Mouse (Mus musculus): ENCODE data around the gene Alkbh4. TPM values are rescaled to one million over a fixed set of nuclear protein-coding genes. Genes with fewer than 3 reads are reported as not detected.

The Alkbh4 gene
- total and polyA plus RNA-seq, 3 experiments = 5.3 to 6.4 (median 6.2) TPM

- Histone ChIP-seq H3K9ac (ENCODE audit: low read depth, low read length) (no peak overlapping the region), H3K4me3 (no peak overlapping the region), H3K36me3 (ENCODE audit: control insufficient read depth, insufficient read depth, low read length) (no peaks in the 10 kb centered on the region), H3K27me3 (ENCODE audit: control insufficient read depth, insufficient read depth, low read length) (no peaks in the 10 kb centered on the region), H3K4me1 (ENCODE audit: control insufficient read depth, insufficient read depth, low read length) (peaks cover 5% of the 10 kb centered on the region), H3K79me2 (replicated peaks; ENCODE audit: control insufficient read depth, insufficient read depth, low read length) (no peaks in the 10 kb centered on the region), H3K27ac (no peak overlapping the region)
- no peak for DNase-seq
- 30% methylated on average over 17 of the region's 17 CpGs for WGBS
- TF ChIP-seq CTCF (IDR thresholded peaks at IDR 0.05) (no peak), EP300 (IDR thresholded peaks at IDR 0.05; ENCODE audit: insufficient read depth, low read depth, low read length) (no peak), POLR2A (IDR thresholded peaks at IDR 0.05; ENCODE audit: insufficient read depth, low read depth, low read length) (no peak)
- intact Hi-C loops (cut with DNase I) = loop anchor here (2.0 kb wide), 1 partner anchor 35 kb away; the partner anchor contains the start of genes Alkbh4 and Lrwd1
Measured at GRCm38 (mm10) chr5:136171363-136172341, 35.7 kb downstream of the Alkbh4 start.

- 68% methylated on average over 9 of the region's 9 CpGs for WGBS
- Histone ChIP-seq H3K79me2 (replicated peaks; ENCODE audit: control insufficient read depth, insufficient read depth, low read length) (no peaks in the 10 kb centered on the region), H3K9ac (ENCODE audit: low read depth, low read length) (no peak overlapping the region), H3K4me3 (no peak overlapping the region), H3K27ac (no peak overlapping the region), H3K36me3 (ENCODE audit: control insufficient read depth, insufficient read depth, low read length) (no peaks in the 10 kb centered on the region), H3K27me3 (ENCODE audit: control insufficient read depth, insufficient read depth, low read length) (no peaks in the 10 kb centered on the region), H3K4me1 (ENCODE audit: control insufficient read depth, insufficient read depth, low read length) (peaks cover 5% of the 10 kb centered on the region)
- intact Hi-C loops (cut with DNase I) = no loop called here
- DNase-seq = no peak
- TF ChIP-seq POLR2A (IDR thresholded peaks at IDR 0.05; ENCODE audit: insufficient read depth, low read depth, low read length) = no peak
Measured at GRCm38 (mm10) chr5:136172939-136173338, 37.0 kb downstream of the Alkbh4 start.

GRCm38 (mm10) chr5:136173606-136174463 is 37.9 kb downstream of the Alkbh4 start:
- TF ChIP-seq EP300 (IDR thresholded peaks at IDR 0.05; ENCODE audit: insufficient read depth, low read depth, low read length) (no peak), CTCF (IDR thresholded peaks at IDR 0.05) (no peak), POLR2A (IDR thresholded peaks at IDR 0.05; ENCODE audit: insufficient read depth, low read depth, low read length) (no peak)
- no peak overlapping the region for H3K9ac ChIP-seq (ENCODE audit: low read depth, low read length)
- H3K27ac ChIP-seq = no peak overlapping the region
- no peak overlapping the region for H3K4me3 ChIP-seq
- no peaks in the 10 kb centered on the region for H3K27me3 ChIP-seq (ENCODE audit: control insufficient read depth, insufficient read depth, low read length)
- intact Hi-C loops (cut with DNase I) = no loop called here
- H3K36me3 ChIP-seq (ENCODE audit: control insufficient read depth, insufficient read depth, low read length) = no peaks in the 10 kb centered on the region
- no peaks in the 10 kb centered on the region for H3K79me2 ChIP-seq (replicated peaks; ENCODE audit: control insufficient read depth, insufficient read depth, low read length)
- peak in 1 of 2 experiments; percentile 36 for DNase-seq
- WGBS = 20% methylated on average over 9 of the region's 9 CpGs
- peaks cover 5% of the 10 kb centered on the region for H3K4me1 ChIP-seq (ENCODE audit: control insufficient read depth, insufficient read depth, low read length)

- TF ChIP-seq CTCF (IDR thresholded peaks at IDR 0.05) (no peak), EP300 (IDR thresholded peaks at IDR 0.05; ENCODE audit: insufficient read depth, low read depth, low read length) (no peak), POLR2A (IDR thresholded peaks at IDR 0.05; ENCODE audit: insufficient read depth, low read depth, low read length) (no peak)
- Histone ChIP-seq H3K4me3 (no peak overlapping the region), H3K27me3 (ENCODE audit: control insufficient read depth, insufficient read depth, low read length) (no peaks in the 10 kb centered on the region), H3K36me3 (ENCODE audit: control insufficient read depth, insufficient read depth, low read length) (no peaks in the 10 kb centered on the region), H3K79me2 (replicated peaks; ENCODE audit: control insufficient read depth, insufficient read depth, low read length) (no peaks in the 10 kb centered on the region), H3K27ac (no peak overlapping the region), H3K4me1 (ENCODE audit: control insufficient read depth, insufficient read depth, low read length) (no peaks in the 10 kb centered on the region; the same call in 1 of the 2 replicates), H3K9ac (ENCODE audit: low read depth, low read length) (no peak overlapping the region)
- 81% methylated on average over 5 of the region's 5 CpGs for WGBS
- DNase-seq = no peak
- intact Hi-C loops (cut with DNase I) = no loop called here
Measured at GRCm38 (mm10) chr5:136179594-136179993, 43.6 kb downstream of the Alkbh4 start.

GRCm38 (mm10) chr5:136181197-136181596 is 45.3 kb downstream of the Alkbh4 start:
- Histone ChIP-seq H3K9ac (ENCODE audit: low read depth, low read length) (no peak overlapping the region), H3K4me3 (no peak overlapping the region), H3K27ac (no peak overlapping the region), H3K36me3 (ENCODE audit: control insufficient read depth, insufficient read depth, low read length) (no peaks in the 10 kb centered on the region), H3K4me1 (ENCODE audit: control insufficient read depth, insufficient read depth, low read length) (no peaks in the 10 kb centered on the region; the same call in 1 of the 2 replicates), H3K79me2 (replicated peaks; ENCODE audit: control insufficient read depth, insufficient read depth, low read length) (no peaks in the 10 kb centered on the region), H3K27me3 (ENCODE audit: control insufficient read depth, insufficient read depth, low read length) (no peaks in the 10 kb centered on the region)
- TF ChIP-seq CTCF (IDR thresholded peaks at IDR 0.05) (no peak), EP300 (IDR thresholded peaks at IDR 0.05; ENCODE audit: insufficient read depth, low read depth, low read length) (no peak), POLR2A (IDR thresholded peaks at IDR 0.05; ENCODE audit: insufficient read depth, low read depth, low read length) (no peak)
- DNase-seq = no peak
- 90% methylated on average over 6 of the region's 6 CpGs for WGBS
- intact Hi-C loops (cut with DNase I) = no loop called here

Measured in heart, adult 2 months (tissue).